Mouse (Mus musculus): ENCODE measurements around the gene Bpifa6.
A peak's percentile ranks its signal among the peaks of the same experiment; 100 is the strongest.
"Not testable (repeated sequence)": the region's sequence is repeated elsewhere in the genome, so short reads cannot be mapped to it uniquely, and the experiment has no call there.

Gene Bpifa6

DNA sequence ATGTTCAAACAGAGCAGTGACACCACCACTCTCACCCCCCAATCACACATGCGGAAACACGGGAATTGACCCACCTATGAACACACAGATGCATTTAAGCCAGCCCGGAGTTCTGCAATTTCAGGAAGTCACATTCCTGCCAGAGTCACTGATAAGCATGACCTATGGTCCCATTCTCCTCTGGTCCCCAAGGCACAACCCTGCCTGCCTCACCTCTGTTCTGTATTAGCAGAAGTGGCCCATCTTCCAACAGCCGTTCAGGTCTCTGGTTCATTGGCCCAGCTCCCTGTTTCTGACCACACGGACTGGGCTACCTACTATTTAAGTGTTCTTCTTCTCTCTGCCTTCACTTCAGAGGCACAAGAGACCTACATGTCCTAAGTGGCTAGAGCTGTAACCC lies at the start of gene Bpifa6:
TSS of gene Bpifa6 (plus strand) at position 364 of the 400 bp plus-strand sequence.
- no peak for DNase-seq

DNA sequence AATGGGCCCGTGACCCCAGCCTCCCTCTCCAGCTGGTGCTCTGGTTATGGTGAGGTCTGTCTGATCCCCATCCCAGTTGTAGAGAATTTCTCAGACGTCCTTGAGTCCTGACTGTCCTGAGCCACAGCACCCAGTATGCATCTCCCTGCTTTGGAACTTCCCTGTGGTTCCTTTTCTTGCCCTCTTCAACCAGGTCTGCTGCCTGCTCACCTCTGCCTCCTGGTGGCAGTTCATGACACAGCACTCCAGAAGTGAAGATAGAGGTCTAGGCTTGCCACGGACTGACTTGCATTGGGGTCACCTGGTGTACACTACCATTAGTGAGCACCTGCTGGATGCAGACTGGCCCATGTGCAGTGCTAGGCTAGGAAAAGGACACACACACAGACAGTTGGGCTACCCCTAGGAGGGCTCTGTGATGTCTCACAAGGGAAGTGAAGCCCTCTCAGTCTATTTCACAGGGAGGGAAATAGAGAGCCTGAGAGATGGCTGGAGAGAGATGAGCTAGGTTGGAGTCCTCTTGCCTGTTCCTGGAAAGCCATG lies 44.8 kb upstream of the Bpifa6 start:
- DNase-seq = peak; percentile 61

DNA sequence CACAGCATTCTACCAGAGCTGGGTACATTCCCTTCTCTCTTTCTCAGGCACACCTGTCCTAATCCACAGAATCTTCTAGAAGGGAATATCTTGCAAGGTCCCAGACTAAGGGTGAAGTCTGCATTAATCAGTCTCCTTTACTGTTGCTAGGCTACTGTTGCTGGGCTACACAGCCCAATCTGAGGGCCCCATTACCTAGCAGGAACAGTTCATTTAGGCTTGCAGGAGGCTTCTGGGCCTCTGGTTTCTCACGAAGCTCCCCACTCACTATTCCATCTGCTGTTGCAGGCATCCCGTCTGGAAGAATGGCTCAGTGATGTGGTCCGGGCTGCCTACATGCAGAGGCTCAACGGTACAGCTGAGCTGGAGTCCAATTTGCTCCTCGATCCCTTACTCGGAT lies 43.6 kb upstream of the Bpifa6 start:
- no peak for DNase-seq

DNA sequence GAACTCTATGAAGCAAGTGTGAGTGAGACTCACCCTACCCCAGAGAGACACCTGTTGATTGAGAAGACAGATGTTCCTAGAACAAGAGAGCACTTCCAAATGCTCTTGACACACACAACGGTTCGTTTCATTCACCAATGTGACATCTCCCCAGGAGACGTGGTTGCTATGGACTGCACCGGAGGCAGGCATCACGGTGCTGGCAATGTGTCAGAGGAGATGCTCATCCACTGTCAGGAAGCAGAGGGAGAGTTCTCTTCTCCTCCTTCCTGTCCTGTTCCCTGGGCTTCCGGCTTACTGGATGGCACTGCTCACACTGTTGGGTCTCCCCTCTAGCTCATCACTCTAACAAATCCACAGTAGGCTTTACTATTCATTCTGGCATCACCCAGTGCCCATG lies 41.4 kb upstream of the Bpifa6 start:
- no peak for DNase-seq

DNA sequence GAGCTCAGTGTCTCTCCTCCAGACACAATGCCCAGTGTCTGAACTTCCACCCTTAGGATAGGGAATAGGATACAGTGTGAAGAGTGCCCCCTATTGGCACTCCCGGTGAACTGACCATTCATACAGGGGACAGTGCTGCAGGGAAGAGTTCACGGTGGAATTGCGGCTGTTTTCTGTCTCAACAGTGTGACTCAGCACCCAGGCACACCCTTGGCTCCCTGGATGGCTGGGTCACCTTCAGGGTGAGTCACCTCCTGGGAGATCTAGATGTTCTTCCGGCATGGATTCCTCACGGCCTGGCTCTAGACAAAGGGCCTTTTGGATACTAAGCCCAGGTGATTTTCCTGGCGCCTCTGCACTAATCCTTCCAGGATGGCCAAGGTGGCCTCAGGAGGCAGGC lies 39.4 kb upstream of the Bpifa6 start:
- DNase-seq = no peak

DNA sequence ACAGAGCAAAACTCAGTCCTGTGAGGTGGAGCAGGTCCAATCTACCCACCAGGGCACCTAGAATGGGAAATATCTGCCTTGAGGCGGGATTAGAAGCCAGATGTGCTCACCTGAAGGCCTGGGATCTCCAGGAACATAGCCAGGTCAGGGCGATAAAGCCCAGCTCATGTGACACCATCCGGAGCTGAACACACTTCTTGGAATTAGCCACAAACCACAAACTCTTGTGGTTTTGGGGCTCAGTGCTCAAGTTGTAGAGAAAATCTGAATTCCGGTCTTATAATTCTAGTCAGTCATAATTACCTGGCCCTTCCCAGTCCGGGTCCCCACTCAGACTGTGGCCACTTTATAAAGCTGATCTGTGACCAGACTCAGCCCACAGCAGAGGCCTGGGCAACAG lies 36.9 kb upstream of the Bpifa6 start, which contains the start of gene Bpifb4:
TSS of gene Bpifb4 (plus strand) at position 370 of the 400 bp plus-strand sequence.
- no peak for DNase-seq

DNA sequence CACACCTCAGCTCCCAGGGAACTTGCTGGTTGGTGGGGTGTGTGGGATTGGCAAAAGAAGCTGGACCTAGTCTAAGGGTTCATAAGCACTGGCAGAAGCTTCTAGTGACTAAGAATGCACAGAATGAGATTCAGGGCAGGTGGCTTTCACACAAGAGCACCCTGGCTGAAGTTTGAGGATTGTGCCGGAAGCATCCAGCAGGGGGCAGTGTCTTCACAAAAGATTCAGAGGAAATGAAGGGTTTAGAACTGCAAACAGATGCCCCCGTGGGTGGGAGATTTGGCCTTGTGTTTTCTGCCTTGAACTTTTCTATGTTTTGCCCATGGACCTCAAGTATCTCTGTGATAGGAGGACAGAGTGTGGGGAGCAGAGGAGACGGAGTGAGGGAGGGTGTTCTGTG lies 31.2 kb upstream of the Bpifa6 start:
- DNase-seq = peak; percentile 58

DNA sequence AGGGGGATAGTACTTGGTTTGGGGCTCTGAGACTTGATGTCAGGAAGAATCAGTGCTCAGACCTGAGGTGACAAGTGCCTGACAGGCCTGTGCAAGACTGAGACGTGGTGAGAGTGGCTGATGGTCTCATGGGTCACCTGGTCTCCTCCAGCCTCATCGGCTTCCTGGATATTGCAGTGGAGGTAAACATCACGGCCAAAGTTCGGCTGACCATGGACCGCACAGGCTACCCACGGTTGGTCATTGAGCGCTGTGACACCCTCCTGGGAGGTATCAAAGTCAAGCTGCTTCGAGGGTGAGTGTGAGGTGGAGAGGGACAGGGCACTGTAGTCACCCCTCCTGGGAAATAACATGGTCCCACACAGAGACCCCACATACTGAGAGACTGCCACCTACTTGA lies 30.2 kb upstream of the Bpifa6 start:
- DNase-seq = no peak

DNA sequence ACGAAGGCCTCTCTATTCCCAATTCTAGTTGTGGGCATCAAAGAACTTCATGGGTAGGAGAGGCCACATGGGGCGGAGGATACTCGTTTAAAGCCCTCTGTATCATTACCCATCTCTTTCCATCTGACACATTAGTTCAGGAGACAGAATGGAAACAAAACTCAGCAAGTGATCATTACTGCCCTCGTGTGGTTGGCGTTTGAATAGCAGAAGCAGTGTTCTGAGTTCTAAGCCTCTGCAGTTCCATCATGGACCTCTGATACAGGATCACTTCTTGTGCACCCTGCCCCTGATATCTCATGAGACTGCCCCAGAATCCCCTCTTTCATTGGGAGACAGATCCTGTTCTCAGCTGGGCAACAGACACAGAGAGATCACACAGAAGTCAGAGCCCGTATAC lies 21.8 kb upstream of the Bpifa6 start:
- DNase-seq = peak; percentile 80

DNA sequence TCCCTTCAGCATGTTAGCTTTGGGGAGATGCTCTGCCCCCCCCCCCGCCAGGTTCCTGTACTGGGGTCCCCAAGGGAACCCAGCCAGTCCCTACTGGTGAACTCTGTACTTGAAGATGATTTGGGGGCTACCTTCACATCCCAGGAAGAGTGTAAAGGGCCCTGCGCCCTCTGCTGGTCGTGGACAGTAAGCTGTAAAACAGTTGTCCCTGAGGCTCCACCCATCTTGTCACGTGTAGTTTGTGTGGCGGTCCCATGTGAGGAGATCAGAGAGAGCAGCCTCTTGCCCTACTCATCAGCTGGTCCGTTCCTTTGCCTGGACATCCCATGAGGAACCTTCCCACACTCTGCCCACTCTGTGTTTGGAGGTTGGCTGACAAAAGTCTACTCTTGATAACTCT lies 20.9 kb upstream of the Bpifa6 start:
- peak; percentile 53 for DNase-seq

DNA sequence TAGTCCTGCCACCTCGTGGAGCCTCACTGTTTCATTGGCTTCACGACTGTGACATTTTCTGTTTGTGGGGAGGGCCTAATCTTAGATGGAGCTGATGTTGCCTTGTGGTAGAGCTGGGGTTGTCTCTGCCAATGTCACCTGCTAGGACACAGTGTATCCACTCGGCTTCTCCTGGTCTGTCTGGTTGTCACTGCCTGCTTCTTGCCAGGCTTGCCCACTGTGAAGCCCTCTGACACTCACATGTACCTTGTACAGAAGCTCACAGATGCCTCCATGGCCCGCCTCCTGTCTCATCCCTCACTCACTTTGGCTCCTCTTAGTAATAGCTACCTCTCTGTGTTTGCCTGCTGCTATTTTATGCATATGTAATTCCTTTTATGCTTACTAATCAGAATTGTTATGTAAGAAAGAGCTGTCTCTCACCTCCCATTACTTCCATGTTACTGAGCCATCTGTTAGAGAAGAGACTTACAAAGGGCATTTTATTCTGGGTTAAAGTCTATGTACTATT lies 11.9 kb upstream of the Bpifa6 start:
- DNase-seq = no peak

DNA sequence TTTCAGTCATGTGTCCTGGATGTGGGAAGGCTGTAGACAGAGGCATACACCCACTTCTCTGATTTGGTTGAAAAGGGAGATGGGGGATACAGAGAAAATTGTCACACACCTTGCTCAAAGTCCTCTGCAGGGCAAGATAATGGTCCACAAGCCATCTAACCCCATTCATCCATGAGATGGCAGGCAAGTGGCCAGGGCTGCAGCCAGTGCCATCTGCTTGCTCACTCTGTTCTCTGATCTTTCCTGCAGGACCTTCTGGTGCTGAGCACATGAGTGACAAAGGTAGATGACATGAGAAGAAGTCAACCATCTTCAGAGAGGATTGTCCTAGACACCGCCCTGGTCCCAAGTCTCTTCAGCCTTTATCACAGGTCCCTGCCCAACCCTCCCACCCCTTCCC lies 11.4 kb upstream of the Bpifa6 start:
- DNase-seq = no peak

DNA sequence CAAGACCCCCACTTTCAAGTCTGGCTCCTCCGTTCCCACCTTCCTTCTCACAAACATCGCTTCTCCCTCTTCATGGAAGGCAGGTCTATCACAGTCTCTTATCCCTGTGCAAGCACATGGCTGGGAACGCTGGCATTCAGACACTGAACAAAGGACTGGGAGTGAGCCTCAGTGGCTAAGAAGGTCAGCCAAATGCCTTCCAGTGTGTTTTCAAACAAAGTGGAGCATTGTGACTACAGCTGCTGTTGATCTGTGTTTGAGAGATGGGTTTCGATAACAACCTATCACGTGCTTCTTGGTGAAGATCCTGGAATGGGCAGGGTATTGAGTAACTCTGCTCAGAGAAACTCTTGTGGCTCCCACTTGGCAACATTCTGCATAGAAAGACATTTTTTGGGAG lies 4.5 kb upstream of the Bpifa6 start:
- DNase-seq = no peak

DNA sequence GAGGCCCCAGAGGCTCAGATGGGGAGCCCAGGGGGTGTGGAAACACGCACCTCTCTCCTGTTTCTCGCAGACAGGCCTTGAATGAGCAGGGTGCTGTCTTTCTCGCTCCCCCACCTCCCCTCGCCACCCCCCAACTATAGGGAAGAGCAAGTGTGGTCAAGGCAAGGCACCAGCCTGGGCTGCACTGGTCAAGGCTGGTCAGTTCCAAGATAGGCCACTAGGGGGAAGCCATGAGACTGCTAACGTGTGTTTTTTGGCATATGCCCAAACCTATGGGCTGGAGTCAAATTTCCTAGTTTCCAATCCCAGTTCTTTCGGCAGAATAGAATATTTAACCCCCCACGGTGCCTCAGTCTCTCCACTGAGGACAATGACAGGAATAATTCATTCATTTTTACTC lies 21.0 kb downstream of the Bpifa6 start:
- peak; percentile 74 for DNase-seq

DNA sequence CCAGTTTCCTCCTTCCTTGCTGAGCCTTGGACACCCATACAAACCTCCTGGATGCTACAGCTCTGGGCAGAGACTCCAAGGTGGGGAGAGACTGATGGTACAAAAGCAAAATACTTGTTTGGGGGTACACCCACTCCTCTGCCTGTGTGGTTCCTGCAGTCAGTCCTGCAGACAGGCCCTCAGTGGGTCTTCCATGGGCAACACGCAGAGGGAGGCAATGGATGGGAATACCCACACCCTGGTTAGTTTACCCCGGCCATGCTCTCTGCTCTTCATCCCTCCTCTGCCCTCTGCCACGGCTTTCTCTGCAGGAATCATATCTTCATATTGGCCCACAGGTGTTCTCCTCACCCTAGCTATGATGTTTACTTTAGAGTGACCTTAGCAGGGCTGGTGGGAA lies 25.8 kb downstream of the Bpifa6 start:
- DNase-seq = no peak

DNA sequence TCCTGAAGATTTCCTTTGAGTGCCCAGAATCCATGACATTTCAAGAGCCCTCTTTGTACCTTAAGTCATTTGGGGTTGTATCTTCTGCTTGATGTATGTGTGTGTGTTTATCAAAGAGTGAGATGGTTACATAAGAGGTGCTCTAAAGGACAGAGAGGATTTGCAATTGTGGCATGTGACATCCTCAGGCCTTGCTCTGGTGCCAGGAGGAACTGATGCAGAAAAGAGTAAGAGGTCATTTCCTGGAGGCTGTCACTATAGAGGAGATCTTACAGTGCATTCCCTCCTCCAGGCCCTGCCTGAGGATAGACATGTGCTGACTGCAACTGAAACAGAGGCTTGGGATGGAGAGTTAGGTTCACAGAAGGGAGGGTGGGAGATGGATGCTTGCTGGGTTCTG lies 26.3 kb downstream of the Bpifa6 start:
- no peak for DNase-seq

DNA sequence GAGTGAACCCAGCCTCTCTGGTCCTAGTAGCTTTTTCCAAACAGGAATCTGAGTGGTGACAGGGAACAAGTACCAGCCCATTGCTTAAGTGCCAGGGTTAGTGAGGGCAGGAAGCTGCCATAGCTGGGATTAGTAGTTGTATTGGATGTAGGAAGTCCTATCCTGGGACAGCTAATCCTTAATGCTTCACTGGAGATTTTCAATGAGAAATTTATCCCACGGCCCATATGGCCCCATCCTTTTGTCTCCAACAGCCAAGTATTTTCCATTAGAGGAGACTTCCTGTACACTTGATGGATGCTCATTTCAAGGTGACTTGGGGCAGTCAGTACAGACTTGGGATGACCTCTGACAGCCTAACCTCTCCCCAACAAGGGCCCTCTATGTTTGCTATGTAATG lies 29.7 kb downstream of the Bpifa6 start:
- no peak for DNase-seq

DNA sequence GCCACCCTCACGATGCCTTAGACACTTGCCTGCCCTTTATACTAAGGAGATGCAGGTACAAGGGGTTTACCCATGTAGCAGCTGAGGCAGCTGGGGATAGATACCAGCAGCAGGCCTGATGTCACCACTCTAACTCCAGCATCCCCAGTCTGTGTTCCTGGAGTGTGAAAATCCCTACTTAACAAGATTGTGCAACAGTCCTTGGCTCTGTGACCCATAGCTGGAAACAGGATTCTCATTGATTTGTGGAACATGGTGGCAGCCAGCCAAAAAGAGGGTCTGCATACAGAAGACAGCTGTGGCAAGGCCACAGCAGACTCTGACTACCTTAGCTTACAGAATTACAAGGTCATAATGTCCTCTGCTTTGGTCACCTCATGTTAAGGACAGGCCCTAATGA lies 30.3 kb downstream of the Bpifa6 start:
- no peak for DNase-seq

DNA sequence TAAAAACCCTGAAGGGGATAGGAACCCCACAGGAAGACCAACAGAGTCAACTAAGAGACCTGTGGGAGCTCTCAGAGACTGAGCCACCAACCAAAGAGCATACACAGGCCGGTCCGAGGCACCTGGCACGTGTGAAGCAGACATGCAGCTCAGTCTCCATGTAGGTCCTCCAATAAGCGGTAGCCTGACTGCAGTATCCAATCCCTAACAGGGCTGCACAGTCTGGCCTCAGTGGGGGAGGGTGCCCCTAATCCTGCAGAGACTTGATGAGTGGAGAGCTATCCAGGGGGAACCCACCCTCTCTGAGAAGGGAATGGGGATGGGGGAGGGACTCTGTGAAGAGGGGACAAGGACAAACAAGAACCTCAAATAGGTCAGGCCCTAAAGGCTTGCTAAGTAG lies 31.0 kb downstream of the Bpifa6 start:
- no peak for DNase-seq

DNA sequence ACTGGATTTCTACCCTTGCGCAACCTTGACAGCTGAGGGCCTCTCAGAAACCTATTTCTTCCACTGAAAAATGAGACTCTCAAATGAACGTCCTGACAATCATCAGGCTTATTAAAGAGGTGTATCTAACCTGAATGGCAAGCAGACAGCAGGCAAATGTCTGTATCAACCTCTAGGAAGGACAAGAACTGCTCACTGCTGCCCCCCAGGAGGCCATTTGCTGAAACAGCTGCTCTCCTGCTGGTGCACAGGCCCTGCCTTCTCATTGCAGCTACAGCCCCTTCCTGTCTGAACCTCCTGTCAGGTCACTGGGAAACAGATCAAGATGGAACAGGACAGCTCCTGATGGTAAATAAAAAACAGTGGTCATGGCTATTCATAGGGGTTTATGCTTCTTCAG lies 31.6 kb downstream of the Bpifa6 start:
- peak; percentile 10 for DNase-seq

DNA sequence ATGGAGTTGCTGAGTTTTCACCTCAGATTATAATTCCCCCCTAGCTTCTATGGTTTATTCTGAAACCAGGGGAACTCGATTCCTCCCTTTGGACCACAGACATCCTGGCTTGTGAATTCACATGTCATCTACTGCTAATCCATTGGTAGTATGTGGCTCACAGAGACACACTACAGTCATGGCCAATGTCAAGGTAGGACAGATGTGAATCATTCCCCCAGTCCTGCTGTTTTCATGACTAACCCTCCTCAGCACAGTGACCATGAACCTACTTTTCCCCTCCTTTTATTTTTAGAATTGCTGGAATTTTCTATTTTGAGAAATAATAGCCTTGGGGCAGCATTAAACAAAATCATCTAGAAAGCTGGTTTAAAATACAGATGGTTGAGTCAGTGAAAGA lies 32.6 kb downstream of the Bpifa6 start:
- no peak for DNase-seq

DNA sequence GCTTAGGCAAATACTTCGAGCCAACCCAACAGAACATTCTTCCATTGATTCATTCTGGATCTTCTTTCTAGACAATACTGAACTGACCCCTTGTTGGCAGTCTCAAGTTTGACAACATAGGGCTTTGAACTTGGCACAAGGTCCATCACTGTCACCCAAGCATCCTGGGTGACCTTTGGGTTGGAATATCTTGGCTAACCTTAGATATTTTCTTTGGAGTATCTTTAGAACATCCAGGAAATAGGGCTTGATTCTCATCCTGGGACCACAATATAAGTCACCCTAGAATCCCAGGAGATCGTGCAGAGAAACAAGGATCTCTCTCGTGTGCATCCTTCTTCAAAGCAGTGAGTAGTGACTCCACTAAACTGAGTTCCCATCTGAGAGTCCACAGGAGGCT lies 33.2 kb downstream of the Bpifa6 start, which contains the start of gene Bpifa2:
TSS of gene Bpifa2 (plus strand) at position 301 of the 400 bp plus-strand sequence.
- DNase-seq = no peak

DNA sequence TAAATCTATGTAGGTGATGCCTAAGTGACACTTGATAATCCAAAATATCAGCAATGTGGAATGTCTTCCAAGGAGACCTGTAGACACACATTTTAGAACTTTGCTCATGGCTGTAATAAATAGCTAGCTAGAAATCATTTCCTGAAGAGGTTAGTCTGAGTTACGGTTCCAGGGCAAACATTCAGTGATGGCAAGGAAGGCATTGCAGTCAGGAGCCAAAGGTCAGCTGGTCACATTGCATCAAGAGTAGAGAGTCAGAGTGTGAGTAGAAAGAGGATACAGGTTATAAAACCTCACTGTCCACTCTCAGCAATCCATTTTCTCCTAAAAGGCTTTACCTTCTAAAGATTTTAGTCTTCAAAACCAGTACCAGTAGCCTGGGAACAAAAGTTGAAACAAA lies 43.2 kb downstream of the Bpifa6 start:
- no peak for DNase-seq

DNA sequence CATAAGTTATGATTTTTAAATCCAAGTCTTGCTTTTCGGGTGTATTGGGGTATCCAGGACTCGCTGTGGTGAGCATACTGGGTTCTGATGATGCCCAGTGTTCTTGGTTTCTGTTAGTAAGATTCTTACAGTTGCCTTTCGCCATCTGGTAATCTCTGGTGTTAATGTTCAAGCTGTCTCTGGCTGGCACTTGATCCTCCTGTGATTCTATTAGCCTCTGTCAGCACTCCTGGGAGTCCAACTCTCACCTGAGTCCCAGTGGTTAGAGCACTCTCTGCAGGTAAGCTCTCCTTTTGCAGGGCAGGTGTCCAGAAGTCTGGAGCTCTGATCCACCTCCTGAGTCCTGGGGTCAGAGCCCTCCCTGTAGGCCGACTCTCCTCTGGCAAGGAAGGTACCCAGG lies 49.9 kb downstream of the Bpifa6 start:
- DNase-seq = not testable (repeated sequence)

DNA sequence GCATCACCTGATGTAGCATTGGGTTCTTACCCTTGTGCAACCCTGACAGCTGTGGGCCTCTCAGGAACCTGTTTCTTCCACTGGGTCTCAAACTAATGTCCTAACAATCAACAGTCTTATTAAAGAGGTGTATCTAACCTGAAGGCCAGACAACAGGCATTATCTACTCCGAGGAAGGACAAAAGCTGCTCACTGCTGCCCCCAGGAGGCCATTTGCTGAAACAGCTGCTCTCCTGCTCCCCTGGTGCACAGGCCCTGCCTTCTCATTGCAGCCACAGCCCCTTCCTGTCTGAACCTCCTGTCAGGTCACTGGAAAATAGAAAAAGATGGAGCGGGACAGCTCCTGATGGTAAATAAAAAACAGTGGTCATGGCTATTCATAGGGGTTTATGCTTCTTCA lies 64.2 kb downstream of the Bpifa6 start:
- peak; percentile 11 for DNase-seq

DNA sequence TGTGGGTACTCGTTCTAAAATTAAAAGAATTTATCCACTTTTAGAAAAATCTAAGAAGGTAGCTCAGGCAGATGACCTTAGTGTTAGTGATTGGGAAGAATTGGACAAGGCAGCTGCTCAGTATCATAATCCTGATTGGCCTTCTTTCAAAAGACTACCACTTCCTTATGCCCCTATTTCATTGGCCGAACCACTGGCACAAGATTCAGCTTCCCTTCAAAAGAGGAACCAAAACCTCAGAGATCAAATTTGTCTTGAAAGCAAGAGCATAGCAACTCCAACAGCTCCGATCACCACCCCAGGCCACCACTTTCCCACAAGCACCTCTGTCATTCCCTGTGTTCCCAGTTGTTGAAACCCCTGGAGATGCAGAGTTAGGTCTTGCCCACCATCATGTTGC lies 70.0 kb downstream of the Bpifa6 start:
- no peak for DNase-seq
